Mouse (Mus musculus) heart, postnatal 36 days (tissue): ENCODE data around the gene Phtf2. TPM values are rescaled to one million over a fixed set of nuclear protein-coding genes. Genes with fewer than 3 reads are reported as not detected.
"Not testable (repeated sequence)": the region's sequence is repeated elsewhere in the genome, so short reads cannot be mapped to it uniquely, and the experiment has no call there.

ENCODE experiments used
- DNase-seq, 2 experiments: peaks; one replicate each; pipeline ENCODE4 v3.0.0; 2021 to 2022
- intact Hi-C: fragments of 180-260 bp; cut with DNase I; formaldehyde crosslinking; loops from one replicate; pipeline ENCODE4 v1.15.1; 2025
- total RNA-seq, 2 experiments: library from RNA; stranded (reverse); gene quantifications; 2 replicates each; pipeline ENCODE4 v1.2.3; 2021

Gene Phtf2
- total RNA-seq, 2 experiments from 2014 or later = 72.4 to 78.3 TPM

DNA sequence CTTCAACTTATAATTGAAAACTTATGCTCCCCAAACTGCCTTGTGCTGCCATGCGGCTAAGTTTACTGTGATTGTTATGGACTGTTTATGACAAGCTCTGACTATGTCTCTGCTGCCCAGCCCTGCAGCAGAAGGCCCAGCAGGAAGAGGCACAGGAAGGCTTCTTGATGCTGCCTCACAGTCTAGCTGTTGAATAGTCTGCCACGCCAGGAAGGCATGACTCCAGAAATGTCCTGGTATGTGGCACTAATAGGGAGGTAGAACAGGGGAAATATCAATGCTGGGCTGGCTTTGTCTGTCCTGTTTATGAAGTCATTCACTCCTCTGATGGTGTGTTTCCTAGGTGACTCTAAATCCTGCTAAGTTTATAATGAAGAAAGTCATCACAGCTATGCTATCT, 102.7 kb downstream of the Phtf2 start:
- intact Hi-C loops = no loop called here
- no peak for DNase-seq

DNA sequence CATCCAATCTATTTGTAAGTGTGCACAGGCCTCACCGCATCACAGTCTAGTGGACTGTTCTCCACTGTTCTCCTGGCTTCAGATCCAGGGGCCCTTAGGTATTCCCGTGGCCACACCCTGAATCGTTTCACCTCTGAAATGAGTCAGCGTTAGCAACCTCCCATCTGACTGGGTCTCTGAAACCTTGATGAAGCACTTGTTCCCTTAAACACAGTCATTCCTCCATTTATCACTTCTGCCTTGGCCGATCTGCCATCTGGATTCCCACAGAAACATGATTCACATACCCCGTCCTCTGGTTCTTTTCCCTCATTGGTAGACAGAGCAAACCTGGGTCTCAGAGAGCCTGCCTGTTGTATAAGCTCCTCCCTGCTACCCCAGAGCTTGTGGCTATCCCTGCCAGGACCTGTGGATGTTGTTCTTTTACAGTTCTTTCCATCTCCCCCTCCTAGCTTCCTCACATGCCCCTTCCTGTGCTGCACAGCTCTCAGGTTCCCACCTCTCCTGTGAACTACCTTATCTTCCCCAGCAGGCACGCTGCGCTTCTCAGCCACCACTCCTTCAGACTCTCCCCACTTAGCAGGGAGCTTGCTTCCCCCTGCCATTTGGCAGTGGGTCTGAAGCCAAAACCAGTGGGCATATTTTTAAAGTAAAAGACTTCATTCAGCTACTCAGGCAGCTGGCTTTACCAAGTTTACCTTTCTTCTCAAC, 103.5 kb downstream of the Phtf2 start:
- intact Hi-C loops = no loop called here
- DNase-seq = no peak

GRCm38 (mm10) chr5:20773341-20773740, 108.6 kb downstream of the Phtf2 start:
- intact Hi-C loops = loop anchor here (1.0 to 5.0 kb wide), 2 partner anchors 71 to 1251 kb away; no protein-coding TSS in a partner anchor
- no peak for DNase-seq

GRCm38 (mm10) chr5:20765365-20765920, 116.5 kb downstream of the Phtf2 start:
- intact Hi-C loops = no loop called here
- DNase-seq = peak in 1 of 2 experiments; percentile 13

GRCm38 (mm10) chr5:20762441-20762840, 119.5 kb downstream of the Phtf2 start:
- intact Hi-C loops, DNase-seq: not testable (repeated sequence)

DNA sequence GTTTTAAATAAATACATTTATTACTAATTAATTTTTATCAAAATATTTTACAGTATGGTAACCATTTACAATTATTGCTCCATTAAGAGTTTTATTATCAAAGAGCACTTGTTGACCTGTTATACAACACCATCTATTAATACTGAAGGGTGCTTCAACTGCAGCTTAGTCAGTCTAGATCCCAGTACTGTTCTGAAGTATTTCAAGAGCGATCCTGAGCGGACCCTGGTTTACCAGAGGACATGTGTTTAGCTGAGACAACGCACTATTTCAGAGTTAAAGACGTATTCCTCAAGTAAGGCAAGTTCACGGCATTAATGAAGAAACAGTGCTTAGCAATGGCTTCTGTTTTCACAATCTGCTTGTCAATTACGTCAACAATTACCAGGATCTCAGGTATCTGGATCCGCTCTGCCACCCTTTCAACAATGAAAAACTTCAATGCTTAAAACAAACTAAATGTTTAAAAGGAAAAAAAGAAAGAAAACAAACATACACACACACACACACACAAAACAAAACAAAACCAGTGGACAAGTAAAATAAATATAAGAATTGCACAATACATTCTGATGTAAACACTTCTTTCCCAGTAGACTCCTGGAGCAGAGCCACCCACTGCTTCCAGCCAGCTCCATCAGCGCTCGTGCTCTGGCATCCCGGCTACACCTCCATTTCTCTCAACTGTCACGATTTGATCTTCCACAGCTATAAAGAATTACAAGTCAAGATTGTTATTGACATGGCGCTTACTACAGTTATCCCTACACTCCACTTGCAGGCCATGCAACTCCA, 121.4 kb downstream of the Phtf2 start:
- intact Hi-C loops = no loop called here
- no peak for DNase-seq

DNA sequence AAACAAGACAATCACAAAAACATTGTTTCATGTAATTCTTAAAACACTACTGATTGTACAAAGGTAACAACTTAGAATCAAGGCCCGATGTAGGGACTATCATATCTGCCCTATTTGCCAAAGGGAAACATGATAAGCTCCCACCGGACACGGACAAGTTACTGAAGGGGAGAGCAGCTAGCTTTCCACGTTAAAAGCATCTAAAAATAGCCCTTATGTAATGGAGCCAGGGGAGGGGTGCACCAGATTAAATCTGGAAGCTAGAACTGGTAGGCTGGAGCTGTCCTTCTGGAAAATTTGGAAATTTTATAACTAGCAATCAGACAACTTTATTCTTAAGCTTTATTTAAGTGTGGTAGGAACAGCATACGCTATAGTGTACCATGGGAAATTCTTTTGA, 122.2 kb downstream of the Phtf2 start:
- peak in 1 of 2 experiments; percentile 10 for DNase-seq
- intact Hi-C loops = no loop called here

- intact Hi-C loops = no loop called here
- DNase-seq = no peak
Observed at GRCm38 (mm10) chr5:20753963-20754362, 128.0 kb downstream of the Phtf2 start.

GRCm38 (mm10) chr5:20753096-20753495, 128.8 kb downstream of the Phtf2 start:
- intact Hi-C loops = no loop called here
- DNase-seq = no peak

DNA sequence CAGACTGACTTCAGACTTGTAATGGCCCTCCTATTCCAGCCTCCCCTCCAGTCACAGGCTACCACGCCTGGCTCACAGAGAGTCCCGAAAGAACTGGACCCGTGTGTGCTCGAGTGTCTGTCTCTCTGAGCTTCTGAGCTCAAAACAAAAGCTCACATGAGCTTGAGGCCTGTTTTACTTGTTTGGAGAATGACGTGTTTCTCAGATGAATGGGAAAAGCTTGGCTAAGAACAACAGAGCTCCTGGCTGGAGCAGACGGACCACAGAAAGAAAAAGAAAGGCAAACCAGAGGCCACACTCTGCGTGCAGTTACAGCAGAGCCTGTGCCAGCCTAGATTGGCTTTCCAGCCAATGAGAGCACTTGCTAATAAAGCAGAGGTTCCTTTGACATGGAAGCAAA, 130.2 kb downstream of the Phtf2 start:
- intact Hi-C loops = no loop called here
- DNase-seq = peak in 1 of 2 experiments; percentile 10

DNA sequence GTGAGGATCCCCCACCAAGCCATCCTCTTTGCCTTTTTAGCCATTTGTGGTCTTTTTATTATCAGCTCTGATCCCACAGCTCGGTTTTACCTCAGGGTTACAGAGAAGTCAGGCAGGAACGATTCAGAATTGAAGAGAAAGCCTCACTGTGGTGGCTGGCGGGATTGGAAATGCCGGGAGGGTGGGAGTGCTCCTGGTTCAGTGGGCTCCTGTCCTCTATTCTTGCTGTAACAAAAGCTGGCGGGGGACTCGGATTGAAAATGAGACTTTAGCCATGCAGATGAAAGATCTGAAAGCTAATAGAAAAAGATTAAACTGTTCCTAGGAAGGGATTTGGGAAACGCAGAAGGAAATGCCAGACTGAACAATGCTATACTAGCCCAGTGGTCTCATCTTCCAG, 130.9 kb downstream of the Phtf2 start:
- intact Hi-C loops = no loop called here
- no peak for DNase-seq

DNA sequence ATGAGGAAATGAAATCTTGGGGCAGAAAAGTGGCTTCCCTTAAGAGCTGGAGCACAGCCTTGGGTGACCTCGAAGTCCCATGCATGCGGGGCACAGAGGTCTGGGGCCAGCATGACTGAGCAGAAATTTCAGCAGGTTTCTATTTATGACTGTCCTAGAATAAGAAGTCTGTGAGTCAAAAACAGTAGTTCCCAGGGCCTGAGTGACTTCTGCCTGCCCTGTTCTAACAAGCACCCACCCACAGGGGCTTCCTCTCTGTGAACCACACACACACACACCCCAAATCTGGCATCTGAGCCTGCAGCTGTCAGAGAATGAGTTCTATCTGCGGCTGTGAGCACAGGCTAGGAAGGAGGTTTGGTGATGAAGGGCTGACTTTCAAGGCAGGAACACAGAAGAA, 132.4 kb downstream of the Phtf2 start:
- intact Hi-C loops = no loop called here
- DNase-seq = no peak

GRCm38 (mm10) chr5:20748856-20749255, 133.1 kb downstream of the Phtf2 start:
- intact Hi-C loops = no loop called here
- no peak for DNase-seq

DNA sequence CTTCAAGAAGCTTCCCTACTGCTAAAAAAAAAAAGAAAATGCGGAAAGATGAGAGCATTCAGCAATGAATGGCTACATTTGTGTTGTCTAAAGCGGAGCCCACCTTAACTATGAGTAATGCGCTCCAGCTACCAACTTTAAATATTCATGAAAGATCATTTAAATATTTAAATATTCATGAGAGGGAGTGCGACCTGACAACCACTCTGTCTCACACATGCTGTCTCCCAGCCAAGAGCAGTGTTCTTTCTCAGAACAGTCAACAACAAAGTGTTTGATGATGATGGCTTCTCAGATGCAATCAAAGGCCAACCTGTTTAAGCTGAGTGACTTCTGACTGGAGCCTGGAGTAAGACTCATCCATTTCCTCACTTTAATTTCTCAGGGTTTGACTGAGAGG, 133.8 kb downstream of the Phtf2 start:
- DNase-seq = no peak
- intact Hi-C loops = no loop called here

DNA sequence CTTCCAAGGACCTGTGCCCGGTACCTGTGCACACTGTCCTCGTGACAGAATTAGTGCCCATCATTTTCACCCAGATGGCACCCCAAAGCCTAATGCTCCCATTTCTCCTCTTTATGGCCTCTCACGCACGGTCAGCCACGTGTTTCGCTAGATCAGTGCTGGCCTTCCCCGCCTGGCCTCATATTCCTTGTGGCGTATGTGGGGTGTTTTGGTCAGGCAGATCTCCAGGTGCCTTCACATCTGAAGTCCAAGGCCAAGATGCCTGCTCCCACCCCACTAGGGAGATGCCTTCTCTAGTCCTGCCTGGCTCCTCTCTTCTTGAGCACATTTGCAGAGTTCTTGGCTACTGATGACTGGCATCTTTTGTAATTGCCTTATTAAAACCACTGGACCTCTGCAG, 140.0 kb downstream of the Phtf2 start:
- intact Hi-C loops = no loop called here
- no peak for DNase-seq

DNA sequence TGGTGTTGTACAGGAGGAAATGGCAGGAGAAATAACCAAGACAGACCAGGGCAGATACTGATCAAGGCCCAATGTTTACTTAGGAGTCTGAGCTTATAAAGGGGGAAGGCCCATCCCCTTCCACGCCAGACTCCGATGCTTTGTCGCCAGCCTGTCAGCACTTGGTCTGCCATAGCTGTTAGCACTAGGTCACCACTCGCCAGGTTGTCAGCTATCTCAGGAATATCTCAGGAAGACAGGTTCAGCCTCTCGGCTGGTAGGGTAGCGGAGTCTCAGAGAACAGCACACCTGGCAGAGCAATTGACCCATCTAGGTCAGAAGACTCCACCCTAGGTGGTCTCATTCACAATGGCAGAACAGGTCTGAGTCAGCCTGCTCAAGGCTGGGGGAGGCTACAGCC, 140.7 kb downstream of the Phtf2 start:
- intact Hi-C loops = no loop called here
- DNase-seq = no peak

- DNase-seq = no peak
- intact Hi-C loops = no loop called here
Observed at GRCm38 (mm10) chr5:20738795-20739194, 143.1 kb downstream of the Phtf2 start.

DNA sequence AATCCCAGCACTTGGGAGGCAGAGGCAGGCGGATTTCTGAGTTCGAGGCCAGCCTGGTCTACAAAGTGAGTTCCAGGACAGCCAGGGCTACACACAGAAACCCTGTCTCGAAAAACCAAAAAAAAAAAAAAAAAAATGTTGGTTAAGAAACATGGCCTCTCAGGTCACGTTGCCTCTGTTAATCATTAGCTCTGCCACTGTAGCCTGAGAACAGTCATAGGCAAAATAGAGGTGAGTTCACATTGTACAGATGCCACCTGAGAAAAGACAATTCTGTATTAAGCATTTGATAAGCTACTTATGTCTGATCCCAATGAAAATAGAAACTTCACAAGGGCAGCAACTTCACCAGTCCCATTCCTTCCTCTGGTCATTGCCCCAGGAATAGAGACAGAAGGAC, 158.7 kb downstream of the Phtf2 start:
- intact Hi-C loops, DNase-seq: not testable (repeated sequence)

DNA sequence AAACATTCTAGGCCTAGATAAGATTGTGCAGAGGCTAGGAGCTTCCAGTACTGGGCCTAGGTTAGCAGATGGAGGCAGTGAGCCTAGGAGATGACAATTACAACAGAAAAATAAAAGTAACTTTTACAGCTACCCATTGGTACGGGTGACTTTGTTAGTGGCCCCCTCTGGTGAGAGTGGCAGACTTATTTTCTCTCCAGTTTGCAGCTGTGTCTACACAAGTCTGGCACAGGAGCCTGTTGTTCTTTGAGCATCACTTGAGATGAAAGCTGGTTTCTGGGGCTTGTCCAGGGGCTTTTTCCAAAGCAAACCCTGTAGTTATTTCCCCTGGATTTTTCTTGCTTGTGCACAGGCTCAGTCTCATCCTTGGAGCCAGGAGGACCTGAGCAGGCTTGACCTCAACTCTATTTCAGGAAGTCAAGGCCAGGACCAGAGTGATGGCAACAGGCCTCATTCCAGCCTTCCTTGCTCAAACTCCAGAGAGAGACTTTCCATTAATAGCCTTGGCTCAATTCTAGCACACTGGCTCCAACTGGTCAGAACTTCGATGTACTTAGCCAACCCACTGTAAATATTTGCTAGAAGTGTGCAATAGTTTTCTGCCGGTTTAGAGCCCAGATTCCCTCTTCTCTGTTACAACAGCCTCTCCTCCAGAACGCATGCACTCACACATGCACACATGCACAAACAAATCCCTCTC, 161.6 kb downstream of the Phtf2 start:
- intact Hi-C loops = no loop called here
- peak; percentile 29 to 42 for DNase-seq

DNA sequence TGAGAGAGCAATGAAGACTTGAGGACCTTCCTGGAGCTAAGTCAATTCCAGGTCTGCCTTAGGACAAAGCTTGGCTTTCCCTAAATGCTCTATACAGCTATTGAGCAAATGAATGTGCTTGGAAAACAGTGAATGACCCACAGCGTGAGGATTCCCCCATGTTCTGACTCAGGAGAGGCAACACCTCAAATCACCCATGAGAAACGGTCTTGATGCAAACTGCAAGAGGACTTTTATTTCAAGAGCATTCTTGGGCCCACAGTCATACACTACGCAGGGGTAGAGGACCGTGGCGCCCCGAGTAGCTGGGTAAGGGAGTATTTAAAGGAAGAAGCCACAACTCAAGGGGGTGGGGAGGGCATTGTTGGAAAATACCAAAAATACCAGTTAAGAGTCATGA, 165.9 kb downstream of the Phtf2 start:
- intact Hi-C loops, DNase-seq: not testable (repeated sequence)

DNA sequence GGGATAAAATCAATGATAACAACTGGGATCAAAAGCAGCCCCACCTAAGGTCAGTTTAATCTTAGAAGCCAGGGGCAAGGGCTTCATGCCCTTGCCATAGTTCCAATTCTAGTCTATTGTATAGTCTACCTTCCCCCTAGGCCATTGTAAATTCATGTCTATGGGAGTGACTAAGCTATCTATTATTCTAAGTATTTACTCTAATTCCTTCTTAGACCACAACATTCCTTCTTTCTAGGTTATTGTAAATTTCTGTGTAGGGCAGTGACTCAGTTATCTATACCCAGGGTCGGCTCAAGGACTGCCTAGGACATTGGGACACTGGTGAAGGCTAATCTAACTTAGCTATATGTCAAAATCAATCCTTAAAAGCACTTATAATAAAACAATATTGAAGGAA, 167.3 kb downstream of the Phtf2 start:
- intact Hi-C loops = not testable (repeated sequence)

More for the DNA sequence above, 167.3 kb downstream of the Phtf2 start:
- not testable (repeated sequence) for DNase-seq
